Mouse (Mus musculus) thymus, postnatal 36 days (tissue): ENCODE measurements around the gene Gm33543.

Experiments used
- DNase-seq, 2 experiments: peaks; one replicate each; pipeline ENCODE4 v3.0.0; 2022; ENCODE audit warnings: mixed read lengths in 2 of 2

Gm33543 gene

DNA sequence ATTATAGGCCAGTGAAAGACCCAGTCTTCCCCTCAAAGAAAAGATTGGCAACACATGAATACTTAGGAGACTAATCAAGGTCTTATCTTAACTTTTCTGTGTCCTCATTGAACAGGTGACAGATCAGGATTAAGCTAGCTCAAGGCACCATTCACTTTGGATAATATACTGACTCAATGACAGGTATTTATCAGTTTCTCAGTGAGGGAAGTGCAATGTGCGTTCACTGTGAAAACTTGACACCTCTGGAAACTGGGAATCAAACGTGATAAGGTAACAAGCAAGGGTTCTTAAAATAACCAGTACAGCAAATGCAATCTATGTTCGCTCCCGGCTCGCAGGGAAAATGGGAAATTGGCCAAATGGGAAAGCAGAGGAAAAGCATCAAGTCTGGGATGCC lies 11.8 kb downstream of the Gm33543 start:
- no peak for DNase-seq

DNA sequence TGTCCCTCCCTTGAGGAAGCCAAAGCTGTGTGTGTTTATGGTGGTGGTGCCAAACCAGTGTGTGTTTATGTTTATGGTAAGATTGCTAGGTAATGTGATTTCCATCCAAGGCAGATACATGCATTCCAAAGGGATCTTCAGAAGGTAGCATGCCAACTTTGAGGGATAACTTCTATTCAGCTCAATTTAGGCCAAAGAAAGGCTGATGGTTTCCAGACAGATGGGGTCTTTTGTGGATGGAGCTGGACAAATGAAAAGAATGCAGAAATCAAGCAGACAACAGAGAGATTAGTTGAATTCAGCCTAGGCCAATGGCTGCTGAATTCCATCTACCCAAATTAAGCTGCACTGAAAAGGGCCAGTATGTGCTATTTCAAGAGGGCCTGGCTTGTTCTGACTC lies 13.3 kb downstream of the Gm33543 start:
- no peak for DNase-seq

DNA sequence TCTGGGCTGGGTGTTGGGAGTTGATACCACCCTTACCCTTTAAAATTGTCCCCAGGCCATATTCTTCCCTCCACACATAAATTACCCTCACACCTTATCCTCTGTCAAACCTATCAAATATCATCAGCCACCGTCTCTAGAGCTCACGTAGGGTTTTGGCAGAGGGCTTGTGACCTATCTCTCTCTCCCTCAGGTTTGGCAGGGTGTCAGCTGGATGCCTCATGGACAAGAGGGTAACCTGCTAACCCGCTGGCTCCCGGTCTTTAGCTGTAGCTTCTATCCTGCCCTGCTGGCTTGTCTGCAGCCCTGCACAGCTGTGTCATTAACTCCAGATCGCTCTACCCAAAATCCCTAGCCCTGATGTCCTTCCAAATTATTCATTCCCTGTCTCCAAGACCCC lies 14.4 kb downstream of the Gm33543 start:
- no peak for DNase-seq

DNA sequence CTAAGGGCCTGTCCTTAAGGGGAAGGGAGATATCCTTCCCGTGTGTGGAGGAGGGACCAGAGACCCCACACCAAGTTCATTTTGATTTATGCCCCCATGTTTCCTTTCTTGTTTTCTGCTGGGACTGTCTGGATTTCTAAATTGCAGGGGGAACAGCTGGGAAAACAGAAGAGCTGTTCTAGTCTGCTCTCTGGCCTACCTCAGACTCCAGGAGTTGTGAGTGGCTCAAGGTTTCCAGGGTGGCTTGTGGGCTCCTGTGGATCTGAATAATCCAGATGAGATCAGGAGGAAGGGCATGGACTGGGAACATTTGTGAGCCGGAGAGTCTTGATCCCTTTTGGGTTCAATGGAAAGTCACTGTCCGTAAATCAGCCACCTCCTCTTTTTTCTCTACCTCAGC lies 17.1 kb downstream of the Gm33543 start:
- DNase-seq: no peak

DNA sequence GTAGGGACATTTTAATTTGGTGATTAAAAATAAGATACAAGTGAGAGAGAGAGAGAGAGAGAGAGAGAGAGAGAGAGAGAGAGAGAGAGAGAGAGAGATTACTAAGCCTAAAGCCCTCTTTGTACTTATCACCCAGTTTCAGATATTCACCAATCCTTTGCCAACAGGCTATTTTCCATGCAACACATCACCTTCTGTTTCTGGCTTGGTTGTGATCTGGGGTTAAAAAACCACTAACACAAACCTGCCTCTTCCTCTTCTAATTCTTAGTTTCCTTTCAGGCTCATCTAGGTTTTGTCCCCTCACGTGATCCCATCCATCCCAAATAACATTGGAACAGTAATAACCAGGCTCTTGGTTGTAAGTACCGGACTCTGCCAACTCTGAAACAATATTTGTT lies 24.2 kb downstream of the Gm33543 start:
- DNase-seq: no peak

DNA sequence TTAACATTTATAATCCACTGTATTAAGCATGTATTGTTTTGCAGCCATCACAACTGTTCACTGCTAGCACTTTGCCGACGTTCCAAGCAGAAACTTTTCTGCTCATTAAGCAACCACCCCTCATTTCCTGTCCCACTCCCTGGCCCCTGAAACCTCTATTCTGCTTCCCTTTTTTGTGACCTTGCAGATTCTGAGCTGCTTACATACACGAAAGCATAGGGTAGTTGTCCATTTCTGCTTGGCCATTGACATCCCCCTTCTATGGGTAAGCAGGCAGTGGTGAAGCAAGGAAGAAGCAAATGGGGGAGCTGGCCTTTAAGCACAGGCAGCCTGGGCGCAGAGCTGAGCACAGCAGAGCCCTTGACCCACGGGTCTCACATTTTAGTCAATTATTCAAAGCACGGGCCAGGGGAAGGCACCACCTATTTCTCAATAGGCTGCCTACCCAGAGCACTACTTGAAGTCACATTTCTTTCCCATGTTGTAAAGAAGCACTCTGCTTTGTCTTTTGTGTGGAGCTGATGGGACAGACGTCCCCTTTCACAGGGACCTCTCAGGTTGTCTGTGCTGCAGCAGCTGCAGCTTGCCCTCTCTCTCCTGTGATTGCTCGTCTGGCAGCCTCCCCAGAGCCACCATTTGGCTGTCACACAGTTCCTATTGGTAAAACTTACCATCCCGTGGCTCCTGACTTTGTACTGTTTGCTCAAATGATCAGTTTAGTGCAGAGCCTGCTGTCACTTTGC lies 25.1 kb downstream of the Gm33543 start:
- DNase-seq: no peak

DNA sequence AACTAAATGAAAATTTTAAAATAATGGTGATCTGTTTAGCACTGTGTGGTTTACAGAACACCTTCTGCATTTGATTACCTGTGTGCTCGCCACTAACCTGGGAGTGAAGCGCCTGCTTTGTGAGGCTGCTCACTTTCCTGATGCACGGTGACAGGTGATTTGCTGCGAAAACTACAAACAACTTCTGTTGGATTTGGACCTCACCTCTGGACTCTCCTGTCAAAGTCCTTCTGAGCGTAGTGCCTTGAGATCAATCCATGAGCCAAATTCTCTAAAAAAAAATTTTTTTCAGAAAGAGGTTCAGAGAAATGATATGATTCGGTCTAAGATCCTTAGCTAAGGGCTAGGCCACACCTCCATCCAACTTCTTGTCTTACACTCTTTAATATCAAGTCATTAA lies 28.4 kb downstream of the Gm33543 start:
- no peak for DNase-seq

DNA sequence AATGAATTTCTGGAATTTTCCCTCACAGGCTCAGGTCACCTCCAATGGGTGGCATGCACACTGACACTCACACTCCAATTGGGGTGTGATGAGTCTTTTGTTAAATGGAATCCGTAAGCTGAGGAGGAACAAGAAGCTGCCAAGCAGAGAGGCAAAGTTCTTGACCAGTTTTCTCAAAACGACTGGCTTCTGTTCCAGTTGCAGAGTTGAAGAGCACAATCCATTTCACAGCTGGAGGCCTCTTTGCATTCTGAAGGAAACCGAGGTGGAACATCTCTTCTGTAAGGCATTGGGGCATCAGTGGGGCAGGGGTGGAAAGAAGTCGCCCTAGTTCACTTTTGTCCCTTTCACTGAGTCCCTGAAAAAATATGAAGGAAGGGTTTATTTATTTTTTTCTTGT lies 30.9 kb downstream of the Gm33543 start:
- DNase-seq: no peak

DNA sequence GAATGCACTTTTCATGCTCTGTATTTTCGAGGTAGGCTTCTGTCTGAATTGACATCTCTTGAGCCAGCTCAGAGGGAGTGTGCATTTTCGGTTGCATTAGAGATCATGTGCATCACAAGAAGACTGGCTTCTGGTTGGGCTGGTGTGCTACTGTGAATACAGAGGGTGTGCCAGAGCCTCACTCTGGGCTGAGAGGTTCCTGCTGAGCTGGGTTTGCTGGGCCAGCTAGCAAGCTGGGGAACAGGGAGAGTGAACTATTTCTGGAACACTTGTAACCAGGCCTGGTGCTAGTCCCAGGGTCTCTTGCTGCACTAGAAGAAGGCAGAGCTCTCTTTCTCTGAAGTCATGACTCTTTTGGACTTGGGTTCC lies 41.3 kb downstream of the Gm33543 start:
- no peak for DNase-seq

DNA sequence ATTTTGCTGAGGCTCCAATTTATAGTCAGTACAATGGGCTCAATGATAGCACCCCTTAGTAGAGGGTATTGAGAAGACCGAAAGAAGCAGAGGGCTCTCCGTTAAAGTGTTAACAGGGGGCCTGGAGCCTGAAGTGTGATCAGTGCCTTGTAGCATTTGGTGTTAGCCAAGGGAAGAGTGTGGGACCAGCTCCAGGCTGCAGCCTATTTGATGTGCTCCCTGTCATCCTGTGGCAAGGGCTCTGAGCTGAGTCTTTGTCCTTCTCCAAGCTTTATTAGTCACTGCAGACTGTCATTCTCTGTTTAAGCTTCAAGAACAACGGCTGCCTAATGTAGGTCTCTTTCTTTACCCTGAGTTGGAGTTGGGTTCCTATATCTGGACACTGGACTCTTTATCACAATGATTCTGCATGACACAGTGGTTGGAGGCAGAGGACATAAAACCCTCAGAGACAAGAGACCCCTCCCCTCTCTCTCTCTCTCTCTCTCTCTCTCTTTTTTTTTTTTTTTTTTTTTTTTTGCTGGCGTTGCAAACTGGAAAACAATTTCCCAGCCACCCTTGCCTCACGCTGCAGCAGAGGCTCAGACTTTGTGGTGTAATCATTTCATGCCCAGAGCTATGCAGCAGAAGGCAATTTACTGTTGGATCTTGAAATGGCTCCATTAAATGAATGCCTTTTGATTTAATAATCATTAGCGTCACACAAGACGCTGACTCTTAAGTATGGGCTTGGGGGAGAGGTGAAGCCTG lies 41.9 kb downstream of the Gm33543 start:
- no peak for DNase-seq

DNA sequence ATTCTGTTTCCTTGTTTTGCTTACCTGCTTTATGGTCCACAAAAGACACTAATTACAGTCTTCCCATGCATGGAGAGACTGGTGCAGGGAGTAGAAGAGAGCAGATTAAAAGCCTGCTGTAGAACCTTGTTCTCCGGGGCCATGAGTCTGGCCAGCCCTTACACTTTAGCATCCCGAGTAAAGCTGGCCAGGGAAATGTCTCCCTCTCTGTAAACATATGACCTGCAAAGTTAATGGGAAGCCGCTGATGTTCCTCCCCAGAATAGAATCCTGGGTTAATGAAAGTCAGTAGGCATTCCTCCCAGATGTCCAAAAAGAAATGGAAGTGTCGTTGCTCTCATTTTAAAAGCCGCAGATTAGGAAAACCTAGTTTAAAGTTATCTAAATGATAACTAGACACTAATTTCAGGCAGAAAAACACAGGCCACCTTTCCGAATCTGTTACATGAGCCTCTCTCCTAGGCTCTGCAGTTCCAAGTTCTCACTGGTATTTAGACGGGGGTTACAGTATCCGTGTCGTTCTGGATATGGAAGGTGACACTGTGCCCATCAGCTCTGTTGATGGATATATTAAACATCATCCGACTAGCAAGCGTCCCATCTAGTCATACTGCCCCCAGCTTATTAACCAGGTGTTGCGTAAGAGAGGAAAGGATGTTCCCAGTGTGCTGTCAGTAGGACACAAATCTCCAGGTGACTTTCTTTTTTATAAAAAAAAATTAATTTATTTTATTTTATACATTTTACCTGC lies 44.9 kb downstream of the Gm33543 start:
- no peak for DNase-seq

DNA sequence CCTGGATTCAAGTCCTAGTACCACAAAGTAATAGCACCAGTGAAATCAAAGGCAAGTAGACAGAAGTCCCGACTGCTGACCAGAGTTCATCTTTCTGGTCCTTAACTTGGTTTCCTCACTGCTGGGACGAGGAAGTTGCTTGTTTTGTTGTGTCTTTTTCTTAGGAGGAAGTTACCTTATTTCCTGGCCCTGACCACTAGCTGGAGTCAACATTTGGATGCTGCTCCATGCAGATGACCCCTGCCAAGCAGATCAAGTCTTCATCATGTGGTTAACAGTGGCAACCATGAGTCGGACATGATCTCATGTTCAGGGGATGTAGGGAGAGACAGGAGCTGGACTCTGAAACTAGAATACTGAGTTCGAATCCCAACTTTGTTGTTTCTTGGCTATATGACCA lies 47.2 kb downstream of the Gm33543 start:
- DNase-seq: no peak

DNA sequence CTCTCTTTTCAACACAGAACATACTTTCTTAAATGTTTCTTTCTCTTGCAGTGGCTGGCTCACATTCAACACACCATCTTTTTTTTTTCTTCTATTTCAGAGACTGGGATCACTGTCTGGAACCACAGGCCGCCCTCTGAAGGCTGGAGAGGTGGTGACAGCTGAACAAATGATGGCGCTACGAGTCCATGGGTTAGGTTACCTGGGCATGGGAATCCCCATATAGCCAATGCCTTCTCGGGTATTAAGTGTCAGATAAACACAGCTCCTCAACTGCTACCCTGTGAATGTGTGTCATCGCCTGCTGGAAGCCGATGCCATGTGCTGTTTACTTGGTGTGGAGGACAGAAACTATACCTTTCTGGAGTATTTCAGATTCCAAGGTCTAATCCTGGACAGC lies 48.0 kb downstream of the Gm33543 start:
- DNase-seq: no peak

DNA sequence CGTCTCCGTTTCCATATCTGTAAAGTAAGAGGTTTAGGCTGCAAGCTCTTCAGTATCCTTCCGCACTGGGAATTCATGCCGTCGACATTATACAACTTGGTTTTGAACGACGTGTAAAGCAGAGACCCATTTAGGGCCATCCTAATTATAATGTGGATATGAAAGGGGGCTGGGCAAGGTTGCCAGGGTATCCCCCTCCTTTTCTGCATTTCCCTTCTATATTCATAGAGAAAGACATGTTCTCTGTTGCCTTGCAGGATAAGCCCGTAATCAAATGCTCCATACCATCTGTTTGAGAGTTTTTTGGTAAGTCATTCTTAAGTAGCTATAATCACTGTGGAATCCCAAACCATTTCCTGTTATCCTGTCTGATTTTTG lies 51.3 kb downstream of the Gm33543 start:
- DNase-seq: no peak

DNA sequence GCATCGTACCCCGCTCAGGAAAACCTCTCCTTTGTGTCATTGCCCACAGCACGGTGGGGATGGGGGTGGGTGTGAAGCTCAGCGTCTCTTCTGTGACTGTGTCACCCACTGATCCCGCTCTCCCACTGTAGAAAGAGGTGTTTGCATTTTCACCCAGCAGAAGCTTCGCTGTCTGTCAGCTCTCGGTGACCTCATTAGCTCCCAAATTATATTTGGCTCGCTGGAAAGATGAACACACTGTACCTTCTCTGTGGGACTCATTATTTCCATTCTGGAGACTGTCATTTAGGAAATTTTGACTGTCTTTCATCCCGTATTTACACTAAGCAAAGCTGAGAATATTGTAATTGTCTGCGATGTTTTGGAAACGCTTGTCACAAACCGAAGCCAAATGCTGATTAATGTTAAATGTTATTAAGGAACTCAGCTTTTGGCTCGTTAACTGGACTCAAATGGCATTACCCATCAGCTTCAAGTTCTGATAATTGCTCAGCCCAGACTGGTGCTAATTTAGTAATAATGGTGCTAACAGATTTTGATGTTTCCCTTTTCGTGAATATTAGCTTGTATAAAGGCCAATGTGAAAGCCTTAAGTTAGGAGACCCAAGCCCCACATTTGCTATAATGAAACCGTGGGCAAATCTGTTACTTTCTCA lies 51.8 kb downstream of the Gm33543 start:
- no peak for DNase-seq

DNA sequence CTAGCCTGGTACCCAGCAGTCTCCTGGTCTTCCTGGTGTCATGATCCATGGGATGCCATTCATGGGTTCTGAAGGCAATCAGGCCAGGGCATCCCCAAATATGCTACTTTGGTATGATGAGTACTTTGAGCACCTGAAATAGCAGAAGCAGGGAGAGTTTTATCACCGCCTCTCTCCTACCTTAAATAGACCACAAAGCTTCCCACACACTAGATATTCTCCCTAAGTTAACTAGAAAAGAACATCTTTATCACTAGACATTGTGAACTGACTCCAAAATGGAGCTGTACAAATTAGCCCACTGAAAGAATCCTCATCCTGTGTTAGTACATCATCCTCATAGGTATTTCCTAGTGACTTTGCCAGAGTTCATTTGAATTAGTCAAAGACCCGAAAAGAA lies 55.6 kb downstream of the Gm33543 start:
- DNase-seq: no peak

DNA sequence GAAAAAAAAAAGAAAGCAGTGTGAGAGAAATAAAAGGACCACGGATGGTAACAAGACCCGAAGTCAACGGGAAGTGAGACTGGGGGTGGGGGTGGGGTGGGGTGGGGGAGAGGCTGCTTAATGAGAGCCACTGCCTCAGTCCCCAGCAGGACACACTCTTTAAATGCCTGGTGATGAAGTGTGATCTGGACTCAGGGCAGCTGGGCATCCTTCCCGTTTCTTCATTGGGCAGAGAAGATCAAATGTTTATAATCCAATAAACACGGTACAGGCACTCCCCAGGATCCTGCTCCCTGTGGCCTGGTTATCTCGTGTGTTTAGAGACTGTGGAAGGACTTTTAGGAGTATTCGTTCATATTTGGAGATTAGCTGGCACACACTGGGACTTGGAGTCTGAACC lies 57.9 kb downstream of the Gm33543 start:
- DNase-seq: no peak

DNA sequence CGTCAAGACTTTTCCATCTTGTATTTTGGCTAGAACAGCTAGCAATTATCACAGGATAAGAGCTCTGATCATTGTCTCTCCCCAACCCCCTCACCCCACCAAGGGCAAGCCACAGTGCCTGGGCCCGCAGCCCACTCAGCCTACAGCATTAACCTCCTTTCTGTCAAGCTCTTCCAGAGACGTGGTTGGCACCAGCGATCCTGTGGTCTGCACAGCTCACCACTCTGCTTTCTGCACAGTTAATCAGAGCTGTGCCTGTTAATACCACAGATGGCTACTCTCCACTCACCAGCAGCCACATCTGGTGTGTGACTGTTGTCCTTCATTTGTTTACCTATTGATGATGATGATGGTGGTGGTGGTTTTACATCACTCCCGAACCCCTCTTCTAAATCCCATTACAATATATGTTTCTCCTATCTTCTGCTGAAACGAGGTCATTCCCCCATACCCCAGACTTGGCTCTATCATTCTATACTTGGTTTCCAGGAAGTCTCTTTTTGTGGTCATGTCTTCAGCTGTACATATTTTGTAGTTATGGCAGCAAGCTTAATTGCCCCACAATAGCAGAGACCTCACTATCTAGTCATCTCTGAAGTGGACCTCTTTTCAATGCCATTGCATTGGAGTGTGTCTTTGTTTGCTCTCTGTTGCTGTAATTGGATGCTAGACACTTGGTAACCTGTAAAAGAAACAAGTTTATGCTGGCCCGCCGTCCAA lies 61.7 kb downstream of the Gm33543 start:
- DNase-seq: no peak

DNA sequence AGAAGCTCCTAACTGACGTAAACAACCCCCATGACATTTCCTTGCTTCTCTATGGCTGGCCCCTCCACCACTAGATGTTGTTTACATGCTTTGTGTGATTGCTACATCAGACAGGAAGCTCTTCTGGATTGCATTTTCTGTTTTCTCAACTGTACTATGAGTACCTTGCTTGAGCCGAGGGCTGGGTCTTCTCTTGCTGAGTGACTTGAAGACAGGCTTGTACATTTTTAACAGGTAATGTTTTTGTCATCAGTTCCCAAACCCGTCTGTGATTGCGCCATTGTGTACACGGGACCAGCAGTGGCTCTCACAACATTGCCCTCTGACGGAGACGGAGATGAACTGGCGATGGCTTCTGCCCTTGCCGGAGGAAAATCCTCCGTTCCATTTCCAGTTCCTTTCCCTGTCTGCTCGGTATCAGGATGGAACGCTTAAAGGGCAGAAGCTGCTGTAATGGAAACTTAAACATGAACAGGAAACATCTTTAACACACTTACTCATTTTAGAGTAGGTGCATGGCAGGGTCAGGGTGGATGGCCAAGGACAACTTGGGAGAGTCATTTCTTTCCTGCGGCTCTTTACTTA lies 62.8 kb downstream of the Gm33543 start:
- no peak for DNase-seq

DNA sequence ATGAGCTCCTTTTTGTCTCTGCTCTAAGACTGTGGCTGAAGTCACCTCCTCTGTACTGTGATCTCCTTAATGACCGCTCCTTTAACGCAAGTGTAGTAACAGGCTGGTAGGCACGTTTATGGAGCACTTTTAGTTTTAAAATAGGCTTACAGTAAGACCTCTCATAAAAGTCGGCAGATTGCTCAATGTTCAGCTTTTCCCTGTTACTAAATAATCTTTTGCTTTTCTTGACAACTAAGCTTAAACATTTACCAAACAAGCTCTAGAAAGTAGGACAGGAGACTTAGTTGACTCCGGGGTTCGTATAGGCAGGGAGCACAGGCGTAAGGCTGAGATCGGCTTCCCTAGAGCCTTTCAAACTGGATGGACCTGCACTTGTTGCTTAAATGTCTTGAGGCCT lies 64.1 kb downstream of the Gm33543 start:
- no peak for DNase-seq

DNA sequence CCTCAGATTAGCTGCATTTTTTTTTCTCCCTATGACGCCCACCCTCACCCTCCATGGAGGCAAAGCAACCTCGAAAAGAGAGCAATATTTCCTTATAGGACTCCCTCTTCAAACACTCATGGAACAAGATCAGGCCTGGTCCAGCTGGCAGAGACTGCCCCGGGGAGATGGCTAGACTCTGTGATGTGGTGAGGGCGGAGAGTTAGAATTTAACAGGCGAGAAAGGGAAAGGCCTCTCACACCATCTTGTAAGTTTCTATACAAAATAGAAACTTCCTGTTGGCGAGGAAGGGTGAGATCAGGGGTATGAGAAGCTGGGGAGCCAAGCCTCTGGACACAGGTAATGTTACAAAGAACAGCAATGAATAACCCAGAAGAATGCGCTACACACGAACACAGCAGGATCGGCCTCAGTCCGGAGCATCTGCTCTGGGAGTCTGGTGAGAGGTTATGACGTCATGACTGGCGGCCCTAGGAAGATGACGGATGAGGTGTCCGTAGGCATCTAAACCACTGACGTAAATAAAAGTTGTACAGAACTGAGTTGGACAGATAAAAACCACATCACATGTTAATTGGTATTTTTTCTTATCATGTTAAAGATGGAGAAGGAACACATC lies 64.9 kb downstream of the Gm33543 start:
- DNase-seq: no peak

DNA sequence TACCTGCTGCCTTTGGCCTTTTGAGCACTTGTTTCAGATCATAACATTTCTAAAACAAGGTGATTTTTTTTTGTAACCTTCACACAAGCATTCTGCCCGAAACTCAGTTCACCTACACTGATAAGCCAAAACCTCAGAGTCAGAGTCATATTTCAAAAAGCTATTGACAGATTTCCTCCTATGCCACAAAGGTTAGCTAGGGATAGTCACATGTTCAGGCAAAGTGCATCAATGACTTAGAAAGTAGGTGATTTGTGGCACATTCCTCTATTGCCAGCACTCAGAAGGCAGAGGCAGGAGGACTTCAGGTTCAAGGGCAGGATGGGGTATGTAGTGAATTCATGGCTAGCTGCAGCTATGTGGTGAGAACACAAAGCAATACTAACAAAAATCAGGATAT lies 65.7 kb downstream of the Gm33543 start:
- DNase-seq: no peak
